Mouse (Mus musculus): ENCODE data around the gene Rin1.
A peak's percentile ranks its signal among the peaks of the same experiment; 100 is the strongest.

Gene Rin1

GRCm38 (mm10) chr19:5041588-5041987, 8.7 kb upstream of the Rin1 start:
- DNase-seq (ENCODE audit: low spot score in 2 of 2) = no peak

GRCm38 (mm10) chr19:5045531-5045930, 4.8 kb upstream of the Rin1 start:
- no peak for DNase-seq (ENCODE audit: low spot score in 2 of 2)

DNA sequence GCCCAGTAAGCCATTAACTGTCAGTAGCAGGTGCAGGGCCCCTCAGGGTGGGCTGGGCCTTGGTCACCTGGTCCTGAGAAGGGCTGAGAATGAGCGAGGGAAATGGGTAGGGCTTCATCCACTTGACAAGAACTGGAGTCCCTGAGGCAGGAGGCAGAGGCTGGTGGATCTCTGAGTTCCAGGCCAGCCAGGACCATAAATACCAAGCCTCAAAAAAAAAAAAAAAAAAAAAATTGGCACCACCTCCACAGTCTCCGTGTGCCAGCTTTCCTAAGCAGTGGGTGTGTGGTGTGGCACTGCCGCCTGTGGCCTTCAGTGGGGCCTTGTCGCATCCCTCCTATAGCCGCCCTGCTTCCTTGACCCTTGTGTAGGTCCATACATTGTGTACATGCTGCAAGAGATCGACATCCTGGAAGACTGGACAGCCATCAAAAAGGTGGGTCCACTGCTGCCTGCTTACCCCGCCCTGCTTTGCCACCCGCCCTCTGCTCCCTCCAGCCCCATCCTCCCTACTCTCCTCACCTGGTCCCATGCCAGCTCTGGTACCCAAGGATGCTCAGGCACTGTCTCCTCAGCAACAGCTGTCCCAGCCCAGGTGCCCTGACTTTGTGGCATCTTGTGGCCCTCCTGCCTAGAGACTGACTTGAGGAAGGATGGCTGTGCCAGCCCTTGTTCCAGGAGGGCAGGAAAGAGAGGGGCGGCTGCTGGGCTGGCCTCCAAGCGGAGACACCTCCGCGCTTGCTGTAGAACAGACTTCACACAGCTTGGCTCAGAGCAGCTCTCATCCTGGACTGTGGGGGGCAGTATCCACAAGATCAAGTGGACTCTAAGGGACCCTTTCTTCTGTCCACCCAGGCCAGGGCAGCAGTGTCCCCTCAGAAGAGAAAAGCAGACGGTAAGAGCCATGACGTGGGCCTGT, 1.9 kb upstream of the Rin1 start:
- no peak for DNase-seq (ENCODE audit: low spot score in 2 of 2)

DNA sequence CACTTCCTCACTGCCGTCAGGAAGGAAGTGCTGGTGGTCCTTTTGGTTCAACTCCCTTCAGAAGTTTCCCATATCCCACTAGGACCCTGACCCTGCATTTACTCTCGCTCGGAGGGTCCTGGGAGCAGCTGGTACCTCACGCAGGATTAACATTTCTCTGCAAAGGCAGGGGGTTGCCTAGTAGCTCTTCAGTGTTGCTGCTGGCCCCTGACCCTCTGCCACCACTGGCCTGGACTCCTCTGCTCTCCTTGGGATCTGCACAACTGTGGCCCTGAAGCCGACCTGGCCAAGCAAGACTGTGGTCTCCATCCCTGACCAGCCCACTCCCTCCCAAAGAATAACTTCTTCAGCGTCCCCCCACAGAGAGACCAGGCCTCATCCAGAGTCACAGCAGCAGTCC, 956 bp upstream of the Rin1 start:
- DNase-seq (ENCODE audit: low spot score in 2 of 2) = no peak

DNA sequence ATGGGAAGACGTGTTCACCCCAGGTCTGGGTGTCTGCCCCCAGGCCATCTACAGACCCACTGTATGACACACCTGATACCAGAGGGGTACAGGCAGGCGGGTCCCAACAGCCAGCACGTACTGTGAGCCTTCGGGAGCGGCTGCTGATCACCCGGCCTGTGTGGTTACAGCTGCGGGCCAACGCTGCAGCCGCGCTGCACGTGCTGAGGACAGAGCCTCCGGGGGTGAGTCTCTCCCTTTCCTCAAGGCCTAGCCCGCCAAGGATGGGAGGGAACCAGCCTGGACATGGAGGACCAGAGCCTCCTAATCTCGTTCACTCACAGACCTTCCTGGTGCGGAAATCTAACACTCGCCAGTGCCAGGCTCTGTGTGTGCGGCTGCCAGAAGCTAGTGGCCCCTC, 750 bp downstream of the Rin1 start:
- no peak for DNase-seq (ENCODE audit: low spot score in 2 of 2)

DNA sequence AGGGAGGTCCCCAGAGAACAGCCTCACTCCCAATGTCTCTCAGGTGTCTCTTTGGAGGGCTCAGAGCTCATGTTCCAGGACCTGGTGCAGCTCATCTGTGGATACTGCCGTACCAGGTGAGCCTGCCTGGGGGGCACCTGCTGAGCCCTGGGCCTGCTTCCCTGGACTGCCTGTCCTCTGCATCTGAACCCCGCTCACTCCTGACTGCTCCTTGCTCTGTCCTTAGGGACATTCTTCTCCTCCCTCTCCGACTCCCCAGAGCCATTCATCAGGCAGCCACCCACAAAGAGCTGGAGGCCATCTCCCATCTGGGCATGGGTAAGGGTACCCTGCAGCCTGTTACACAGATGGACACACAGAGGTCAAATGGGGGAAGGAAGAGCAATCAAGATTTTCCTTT, 1.2 kb downstream of the Rin1 start:
- DNase-seq (ENCODE audit: low spot score in 2 of 2) = no peak

DNA sequence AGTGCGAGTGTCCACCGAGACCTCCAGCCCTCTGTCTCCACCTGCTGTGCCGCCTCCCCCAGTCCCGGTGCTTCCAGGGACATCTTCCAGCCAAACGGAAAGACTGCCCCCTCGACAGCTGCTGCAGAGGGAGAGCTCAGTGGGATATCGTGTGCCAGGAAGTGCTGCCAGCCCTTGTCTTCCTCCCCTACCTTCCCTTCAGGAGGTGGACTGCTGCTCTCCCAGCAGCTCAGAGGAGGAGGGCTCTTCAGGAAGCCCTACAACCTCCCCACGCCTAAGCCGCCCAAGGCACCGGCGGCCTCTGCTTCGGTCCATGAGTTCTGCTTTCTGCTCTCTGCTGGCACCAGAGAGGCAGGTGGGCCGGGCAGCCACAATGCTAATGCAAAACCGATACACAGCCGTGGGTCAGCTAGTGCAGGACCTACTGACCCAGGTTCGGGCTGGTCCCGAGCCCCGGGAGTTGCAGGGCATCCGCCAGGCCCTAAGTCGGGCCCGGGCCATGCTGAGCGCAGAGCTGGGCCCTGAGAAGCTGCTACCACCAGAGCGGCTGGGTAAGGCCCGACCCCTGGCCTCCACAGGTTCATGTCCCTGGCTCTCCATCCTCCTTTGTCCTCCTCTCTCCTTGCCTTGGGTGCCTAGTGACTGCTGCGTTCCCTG, 2.0 kb downstream of the Rin1 start:
- DNase-seq (ENCODE audit: low spot score in 2 of 2) = no peak

GRCm38 (mm10) chr19:5052853-5053252, 2.6 kb downstream of the Rin1 start:
- no peak for DNase-seq (ENCODE audit: low spot score in 2 of 2)

- DNase-seq (ENCODE audit: low spot score in 2 of 2) = no peak
These were observed 3.6 kb downstream of the Rin1 start for GRCm38 (mm10) chr19:5053909-5054308.

DNA sequence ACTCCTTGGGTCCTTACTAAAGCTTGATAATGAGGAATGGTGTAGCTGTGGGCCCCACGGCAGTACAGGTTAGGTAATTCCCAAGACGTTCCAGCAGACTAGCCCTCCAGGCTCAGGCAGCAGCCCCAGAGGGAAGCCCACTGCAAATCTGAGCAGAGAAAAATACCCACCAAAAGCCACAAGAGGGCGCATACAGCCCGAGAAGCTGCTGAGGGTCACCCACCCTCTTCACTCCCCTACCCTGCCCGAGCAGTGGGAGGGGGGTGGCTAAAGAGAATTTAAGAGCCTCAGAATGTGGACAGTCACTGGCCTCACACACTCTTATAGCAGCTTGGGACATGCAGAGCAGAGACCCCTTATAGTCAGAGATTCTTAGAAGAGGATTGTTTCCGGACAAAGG, 6.0 kb downstream of the Rin1 start:
- no peak for DNase-seq (ENCODE audit: low spot score in 2 of 2)

GRCm38 (mm10) chr19:5057876-5058775, 7.8 kb downstream of the Rin1 start:
- DNase-seq (ENCODE audit: low spot score in 2 of 2) = no peak

- peak in 1 of 2 experiments; percentile 36 for DNase-seq (ENCODE audit: low spot score in 2 of 2)
These were observed 8.8 kb downstream of the Rin1 start for GRCm38 (mm10) chr19:5058801-5059771.

DNA sequence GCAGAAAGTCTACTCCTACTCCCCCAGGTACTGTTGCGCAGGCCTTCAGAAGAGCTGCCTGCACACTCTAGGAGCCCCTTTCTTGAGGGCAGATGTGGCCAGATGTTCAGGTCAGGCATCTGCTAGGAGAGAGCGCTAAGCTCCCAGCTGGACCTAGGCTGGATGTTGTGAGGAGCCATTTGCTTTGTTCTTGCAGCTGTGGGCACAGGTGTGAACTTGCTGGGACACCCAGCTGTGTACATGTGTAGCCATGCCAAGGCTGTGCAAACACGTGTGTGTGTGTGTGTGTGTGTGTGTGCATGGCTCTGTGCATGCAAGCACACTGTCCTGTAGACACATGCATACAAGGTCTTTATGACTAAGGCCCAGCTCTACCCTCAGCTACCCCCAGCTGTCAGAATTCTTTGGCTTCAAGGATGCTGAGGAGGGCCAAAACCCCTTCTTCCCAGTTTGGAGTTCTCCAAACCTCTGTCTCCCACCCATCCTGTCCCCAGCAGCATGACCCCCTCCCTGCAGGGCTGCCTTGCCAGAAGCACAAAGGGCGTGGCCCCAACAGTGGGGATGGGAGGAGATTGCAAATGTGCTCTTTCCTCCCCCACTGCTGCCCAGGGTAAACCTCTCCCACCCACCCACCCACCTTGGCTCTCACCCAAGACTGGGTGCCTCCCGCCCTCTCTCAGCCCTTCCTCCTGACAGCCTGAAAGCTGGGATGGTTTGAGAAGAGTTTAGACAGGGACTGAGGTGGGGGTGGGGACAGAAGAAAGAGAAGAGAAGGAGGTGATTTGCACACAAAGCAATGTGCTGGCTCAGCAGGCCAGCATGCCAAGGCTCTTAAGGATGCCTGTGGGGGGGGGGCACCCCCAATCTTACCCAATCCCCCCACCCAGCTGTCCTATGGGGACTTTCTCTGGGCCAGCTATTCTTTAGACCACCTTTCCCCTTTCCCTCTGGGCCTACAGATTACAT, 10.4 kb downstream of the Rin1 start:
- peak in 1 of 2 experiments; percentile 44 for DNase-seq (ENCODE audit: low spot score in 2 of 2)

- no peak for DNase-seq (ENCODE audit: low spot score in 2 of 2)
These were observed 11.8 kb downstream of the Rin1 start for GRCm38 (mm10) chr19:5062041-5062440.

DNA sequence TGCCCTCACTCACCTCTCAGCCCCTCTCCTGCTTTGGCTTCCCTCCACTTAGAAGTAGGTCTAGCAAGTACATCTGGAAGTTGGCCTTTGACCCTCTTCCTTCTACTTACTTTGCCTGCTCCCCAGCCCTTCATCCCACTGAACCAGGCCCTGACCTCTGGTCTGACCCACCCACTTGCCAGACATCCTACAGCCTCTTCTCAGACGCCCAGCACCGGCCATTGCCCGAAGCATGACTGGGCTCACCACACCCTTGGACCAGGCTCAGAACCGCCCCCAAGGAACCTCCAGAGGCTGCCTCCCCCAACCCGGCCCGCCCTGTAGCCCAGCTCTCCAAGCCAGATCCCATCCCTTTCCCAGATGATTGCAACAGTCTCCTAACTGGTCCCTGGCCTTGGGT, 12.2 kb downstream of the Rin1 start:
- DNase-seq (ENCODE audit: low spot score in 2 of 2) = peak in 1 of 2 experiments; percentile 48

GRCm38 (mm10) chr19:5065104-5065503, 14.8 kb downstream of the Rin1 start:
- no peak for DNase-seq (ENCODE audit: low spot score in 2 of 2)

GRCm38 (mm10) chr19:5067040-5067799, 16.9 kb downstream of the Rin1 start:
- DNase-seq (ENCODE audit: low spot score in 2 of 2) = no peak

DNA sequence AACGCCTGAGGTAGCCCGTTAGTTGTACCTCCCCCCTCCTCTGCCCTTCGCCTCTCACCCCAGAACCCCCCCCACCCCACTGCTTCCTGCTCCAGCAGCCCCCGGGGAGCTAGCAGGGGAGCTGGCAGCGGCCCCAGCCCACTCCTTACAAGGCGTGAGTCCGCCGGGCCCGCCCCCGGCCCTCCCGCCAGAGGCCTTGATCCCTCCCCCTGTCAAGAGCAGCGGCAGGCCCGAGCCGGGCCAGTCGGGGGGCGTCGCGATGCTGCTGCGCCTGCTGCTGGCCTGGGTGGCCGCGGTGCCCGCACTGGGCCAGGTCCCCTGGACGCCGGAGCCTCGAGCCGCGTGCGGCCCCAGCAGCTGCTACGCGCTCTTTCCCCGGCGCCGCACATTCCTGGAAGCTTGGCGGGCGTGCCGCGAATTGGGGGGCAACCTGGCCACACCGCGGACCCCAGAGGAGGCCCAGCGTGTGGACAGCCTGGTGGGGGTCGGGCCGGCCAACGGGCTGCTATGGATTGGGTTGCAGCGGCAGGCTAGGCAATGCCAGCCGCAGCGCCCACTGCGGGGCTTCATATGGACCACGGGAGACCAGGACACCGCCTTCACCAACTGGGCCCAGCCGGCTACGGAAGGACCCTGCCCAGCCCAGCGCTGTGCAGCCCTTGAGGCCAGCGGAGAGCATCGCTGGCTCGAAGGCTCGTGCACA, 17.7 kb downstream of the Rin1 start, which contains the start of gene Cd248:
TSS of gene Cd248 (plus strand) at position 212 of the 703 bp plus-strand sequence.
- DNase-seq (ENCODE audit: low spot score in 2 of 2) = peak; percentile 79 to 83
